Mouse (Mus musculus) 3T3-L1 (cell line): Measurements from ENCODE around the gene Tmem141.

ENCODE experiments used
- DNase-seq: peaks from one replicate; pipeline ENCODE4 v3.0.0-alpha.2; 2015; ENCODE audit warnings: low read depth, low spot score

The Tmem141 gene

GRCm38 (mm10) chr2:25577951-25578795, 43.6 kb downstream of the Tmem141 start:
- no peak for DNase-seq

GRCm38 (mm10) chr2:25576965-25577891, 44.6 kb downstream of the Tmem141 start:
- no peak for DNase-seq

GRCm38 (mm10) chr2:25576028-25576850, 45.6 kb downstream of the Tmem141 start:
- DNase-seq = no peak

GRCm38 (mm10) chr2:25575432-25576027, 46.3 kb downstream of the Tmem141 start:
- peak; percentile 27 for DNase-seq

- DNase-seq = peak; percentile 97
These were observed 47.0 kb downstream of the Tmem141 start, which contains the start of the genes Mamdc4 and Phpt1 for GRCm38 (mm10) chr2:25574579-25575431. Gene Mamdc4, minus strand, starts transcription at chr2:25574845. Gene Phpt1, minus strand, starts transcription at chr2:25575224.

- no peak for DNase-seq
These were observed 47.7 kb downstream of the Tmem141 start for GRCm38 (mm10) chr2:25574136-25574535.

GRCm38 (mm10) chr2:25573068-25573467, 48.7 kb downstream of the Tmem141 start:
- DNase-seq = no peak

- no peak for DNase-seq
These were observed 50.6 kb downstream of the Tmem141 start for GRCm38 (mm10) chr2:25571221-25571620.
